Mouse (Mus musculus) kidney, adult 2 months (tissue): ENCODE data around the gene Ube2z. TPM values are rescaled to one million over a fixed set of nuclear protein-coding genes. Genes with fewer than 3 reads are reported as not detected.

ENCODE experiments used
- DNase-seq: peaks from one replicate; pipeline ENCODE4 v3.0.0; 2021
- H3K27ac ChIP-seq: fragments of 200-500 bp; 2 replicates; pipeline ENCODE4 v1.5.1; 2012; ENCODE audit warnings: low read depth, low read length, control low read depth, inconsistent platforms; ENCODE audit not compliant: insufficient read depth
- H3K27me3 ChIP-seq: fragments of 200-500 bp; replicated peaks from 2 replicates; pipeline ENCODE4 v1.6.1; 2012; ENCODE audit warnings: mild to moderate bottlenecking, moderate library complexity, low read length, inconsistent platforms; ENCODE audit not compliant: control insufficient read depth, insufficient read depth
- H3K36me3 ChIP-seq: fragments of 200-500 bp; 2 replicates; pipeline ENCODE4 v1.6.1; 2012; ENCODE audit warnings: mild to moderate bottlenecking, moderate library complexity, low read length, inconsistent platforms; ENCODE audit not compliant: control insufficient read depth, insufficient read depth
- H3K4me1 ChIP-seq: fragments of 200-500 bp; 2 replicates; pipeline ENCODE4 v1.6.1; 2011; ENCODE audit warnings: low read length; ENCODE audit not compliant: control insufficient read depth, insufficient read depth
- H3K4me3 ChIP-seq: fragments of 200-500 bp; 2 replicates; pipeline ENCODE4 v1.5.1; 2011; ENCODE audit warnings: mild to moderate bottlenecking, low read depth, low read length, control low read depth; ENCODE audit not compliant: insufficient read depth
- CTCF ChIP-seq: fragments of 200-500 bp; conservative IDR thresholded peaks from 2 replicates; pipeline ENCODE4 v1.5.1; 2011; ENCODE audit warnings: low read depth, mild to moderate bottlenecking, control low read depth, low read length, moderate library complexity, mixed read lengths; ENCODE audit not compliant: insufficient read depth, insufficient read length
- POLR2A ChIP-seq: fragments of 200-500 bp; IDR thresholded peaks from one replicate; pipeline ENCODE4 v1.6.1; 2011; ENCODE audit warnings: low read depth, low read length, control low read depth
- WGBS: fragments of 180-500 bp; shearing (Covaris S2); methylation state at CpG from one replicate; pipeline ENCODE4 v1.1.7; 2018; 5-methylcytosine and 5-hydroxymethylcytosine counted together
- polyA plus RNA-seq: library from polyadenylated mRNA; depleted of rRNA; stranded (reverse); fragments of >200 nt; gene quantifications from 2 replicates; pipeline ENCODE4 v1.2.3, GENCODE M21; 2012

Gene Ube2z
- polyA plus RNA-seq, 1 experiment, result 38.8 TPM

DNA sequence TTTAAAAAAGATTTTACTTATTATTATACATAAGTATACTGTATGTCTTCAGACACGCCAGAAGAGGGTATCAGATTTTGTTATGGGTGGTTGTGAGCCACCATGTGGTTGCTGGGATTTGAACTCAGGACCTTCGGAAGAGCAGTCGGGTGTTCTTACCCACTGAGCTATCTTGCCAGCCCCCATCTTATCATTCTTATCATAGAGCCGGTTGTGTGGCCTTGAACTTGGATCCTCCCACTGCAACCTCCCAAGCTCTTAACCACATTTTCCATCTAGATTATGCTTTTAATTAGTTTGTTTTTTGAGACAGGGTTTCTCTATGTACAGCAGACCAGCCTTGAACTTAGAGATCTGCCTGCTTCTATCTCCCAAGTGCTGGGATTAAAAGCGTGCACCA lies 27.7 kb downstream of the Ube2z start:
- Histone ChIP-seq H3K36me3 (peaks cover 5% of the 10 kb centered on the region), H3K4me1 (0 out of 2 replicates have a peak, but pooled peaks cover 2% of the 10 kb centered on the region), H3K4me3 (no peak overlapping the region), H3K27ac (no peak overlapping the region), H3K27me3 (no peaks in the 10 kb centered on the region)
- 93% methylated on average over 5 of the region's 5 CpGs for WGBS
- no peak for TF ChIP-seq CTCF
- no peak for TF ChIP-seq POLR2A
- no peak for DNase-seq

DNA sequence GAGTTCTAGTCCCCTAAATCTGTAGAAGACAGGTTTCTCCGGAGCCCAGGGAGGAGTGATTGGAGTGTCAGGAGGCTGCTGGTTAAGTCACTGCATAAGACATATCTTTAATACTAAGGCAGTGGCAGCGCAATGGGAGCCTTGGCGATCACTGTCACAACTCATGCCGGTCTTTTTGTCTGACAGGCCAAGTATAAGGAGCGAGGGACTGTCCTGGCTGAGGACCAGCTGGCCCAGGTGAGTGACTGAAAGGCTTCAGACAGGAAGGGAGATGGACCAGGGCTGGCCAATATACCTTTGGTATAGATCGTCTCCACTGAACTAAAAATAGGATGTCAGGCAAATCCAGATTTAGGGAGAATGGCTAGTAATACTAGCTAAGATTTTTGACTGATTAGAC lies 30.1 kb downstream of the Ube2z start:
- peak overlapping the region; percentile 94 for H3K4me3 ChIP-seq
- 12% methylated on average over 6 of the region's 6 CpGs for WGBS
- H3K4me1 ChIP-seq, result peaks cover 5% of the 10 kb centered on the region; the same call in 1 of the 2 replicates
- DNase-seq, result no peak
- TF ChIP-seq POLR2A (no peak), CTCF (no peak)
- H3K27ac ChIP-seq, result no peak overlapping the region
- no peaks in the 10 kb centered on the region for H3K36me3 ChIP-seq
- no peaks in the 10 kb centered on the region for H3K27me3 ChIP-seq

DNA sequence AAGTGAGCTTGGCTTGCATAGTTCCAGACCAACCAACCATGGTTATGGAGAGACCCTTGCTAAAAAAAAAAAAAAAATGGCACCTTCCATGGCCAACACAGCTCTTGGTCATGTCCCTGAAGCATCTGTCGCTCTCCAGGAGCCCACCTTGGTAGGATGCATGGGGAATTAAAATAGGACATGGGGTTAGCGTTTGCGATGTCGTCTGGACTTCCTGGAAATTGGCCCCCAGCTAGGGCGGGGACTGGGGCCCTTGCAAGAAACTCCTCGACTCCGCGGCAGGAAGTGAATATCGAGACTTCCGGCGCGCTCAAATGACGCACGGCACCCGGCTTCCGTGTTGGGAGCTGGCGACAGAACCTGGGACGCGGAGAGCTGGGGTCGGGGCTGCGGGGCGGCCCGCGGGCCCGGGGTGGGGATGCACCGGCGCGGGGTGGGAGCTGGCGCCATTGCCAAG lies 30.6 kb downstream of the Ube2z start, which contains the start of gene Snf8:
TSS of gene Snf8 (plus strand) at position 290 of the 457 bp plus-strand sequence.
- under 1% methylated on average over 29 of the region's 29 CpGs for WGBS
- Histone ChIP-seq H3K4me1 (peaks cover 5% of the 10 kb centered on the region; the same call in 1 of the 2 replicates), H3K27ac (peak within 1 kb of the TSS; percentile 22), H3K27me3 (no peaks in the 10 kb centered on the region), H3K4me3 (peak within 1 kb of the TSS; percentile 94), H3K36me3 (no peaks in the 10 kb centered on the region)
- DNase-seq, result peak; percentile 96
- TF ChIP-seq CTCF, result no peak
- peak; percentile 42 for TF ChIP-seq POLR2A

DNA sequence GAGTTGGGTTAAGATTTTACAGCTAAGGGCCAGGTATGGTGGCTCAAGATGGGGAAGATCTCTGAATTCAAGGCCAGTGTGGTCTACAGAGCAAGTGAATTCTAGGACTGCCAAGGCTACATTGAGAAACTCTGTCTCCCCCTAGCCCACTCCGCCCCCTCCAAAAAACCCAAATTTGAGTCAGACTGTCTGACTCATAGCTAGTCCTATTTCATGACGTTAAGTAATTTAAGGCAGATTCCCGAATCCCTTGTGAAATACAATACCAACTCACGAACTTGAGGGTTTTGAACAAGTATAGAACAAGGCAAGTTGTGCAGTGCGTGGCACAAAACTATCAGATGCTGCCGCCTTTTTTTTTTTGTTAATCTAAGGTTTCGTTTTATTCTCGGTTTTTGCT lies 31.1 kb downstream of the Ube2z start:
- TF ChIP-seq CTCF (no peak), POLR2A (no peak)
- Histone ChIP-seq H3K27ac (peak overlapping the region; percentile 22; the same call in 1 of the 2 replicates), H3K4me1 (peaks cover 5% of the 10 kb centered on the region; the same call in 1 of the 2 replicates), H3K4me3 (peak overlapping the region; percentile 94), H3K27me3 (no peaks in the 10 kb centered on the region), H3K36me3 (no peaks in the 10 kb centered on the region)
- WGBS, result 41% methylated on average over 8 of the region's 8 CpGs
- DNase-seq, result no peak

DNA sequence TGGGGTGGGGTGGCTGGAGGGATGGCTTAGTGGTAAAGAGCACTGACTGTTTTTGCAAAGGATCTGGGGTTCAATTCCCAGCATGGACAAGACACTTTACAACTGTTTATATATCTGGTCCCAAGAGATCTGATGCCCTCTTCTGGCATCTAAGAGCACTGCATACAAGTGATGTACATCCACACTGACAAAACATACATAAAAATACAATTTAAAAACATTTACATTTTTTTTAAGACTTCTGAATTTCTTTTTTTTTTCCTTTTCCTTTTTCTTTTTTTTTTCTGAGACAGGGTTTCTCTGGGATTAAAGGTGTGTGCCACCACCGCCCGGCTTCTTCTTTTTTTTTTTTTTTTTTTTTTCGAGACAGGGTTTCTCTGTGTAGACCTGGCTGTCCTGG lies 31.9 kb downstream of the Ube2z start:
- Histone ChIP-seq H3K27ac (no peak overlapping the region), H3K27me3 (no peaks in the 10 kb centered on the region), H3K4me1 (peaks cover 5% of the 10 kb centered on the region; the same call in 1 of the 2 replicates), H3K4me3 (no peak overlapping the region), H3K36me3 (no peaks in the 10 kb centered on the region)
- DNase-seq, result peak; percentile 14
- WGBS, result 94% methylated on average over 2 of the region's 3 CpGs
- no peak for TF ChIP-seq POLR2A
- TF ChIP-seq CTCF, result 0 out of 2 replicates have a peak, but pooled peaks have one; percentile 2

DNA sequence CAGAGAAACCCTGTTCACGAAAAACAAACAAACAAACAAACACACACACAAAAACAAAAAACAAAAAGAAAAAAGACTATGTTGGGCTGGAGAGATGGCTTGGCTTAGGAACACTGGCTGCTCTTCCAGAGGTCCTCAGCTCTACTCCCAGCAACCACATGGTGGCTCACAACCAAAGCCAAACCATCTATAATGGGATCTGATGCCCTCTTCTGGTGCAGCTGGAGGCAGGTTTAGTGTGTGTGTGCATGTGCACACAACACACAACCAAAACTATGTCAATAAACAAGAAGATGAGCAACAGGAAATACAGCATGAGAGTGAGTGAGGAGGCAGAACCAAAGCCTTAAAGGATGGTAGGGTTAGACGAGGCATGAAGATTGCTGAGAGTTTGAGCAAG lies 33.5 kb downstream of the Ube2z start:
- Histone ChIP-seq H3K27me3 (no peaks in the 10 kb centered on the region), H3K4me3 (no peak overlapping the region), H3K27ac (no peak overlapping the region), H3K36me3 (no peaks in the 10 kb centered on the region), H3K4me1 (peaks cover 5% of the 10 kb centered on the region; the same call in 1 of the 2 replicates)
- 89% methylated on average over 2 of the region's 2 CpGs for WGBS
- no peak for DNase-seq
- TF ChIP-seq CTCF (no peak; the same call in 1 of the 2 replicates), POLR2A (no peak)

DNA sequence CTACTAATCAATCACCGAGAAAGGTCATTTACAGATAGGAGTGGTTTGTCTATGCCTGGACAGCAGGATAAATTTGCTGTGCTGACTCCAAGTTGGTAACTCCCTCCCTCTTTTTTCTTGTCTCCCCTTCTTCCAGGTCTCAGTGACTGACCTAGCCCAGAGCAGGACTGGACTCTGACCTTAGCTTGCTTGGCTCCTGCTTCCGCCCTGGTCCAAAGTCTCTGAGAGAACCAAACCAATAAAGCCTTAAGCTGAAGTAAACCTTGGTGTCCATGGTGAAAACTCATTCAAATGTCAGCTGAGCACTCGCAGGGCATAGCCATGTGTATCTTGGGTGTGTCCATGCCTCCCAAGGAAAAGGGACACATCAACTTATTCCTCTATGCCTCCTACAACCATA lies 34.6 kb downstream of the Ube2z start:
- Histone ChIP-seq H3K4me3 (no peak overlapping the region), H3K27me3 (no peaks in the 10 kb centered on the region), H3K4me1 (peaks cover 5% of the 10 kb centered on the region; the same call in 1 of the 2 replicates), H3K36me3 (no peaks in the 10 kb centered on the region), H3K27ac (peak overlapping the region; percentile 37)
- 68% methylated on average over 3 of the region's 3 CpGs for WGBS
- peak; percentile 88 for DNase-seq
- TF ChIP-seq CTCF, result no peak
